Mouse (Mus musculus) heart, embryonic 15.5 days (tissue): ENCODE measurements around the gene Mycl. TPM values are rescaled to one million over a fixed set of nuclear protein-coding genes. Genes with fewer than 3 reads are reported as not detected.

Source experiments
- ATAC-seq: fragments of 200-750 bp; cut with Nextera tagmentation; replicated peaks from 2 replicates; pipeline ENCODE4 v1.8.0; 2017; ENCODE audit warnings: low read depth, moderate TSS enrichment; ENCODE audit not compliant: insufficient number of reproducible peaks, insufficient read depth, low FRiP score
- H3K27ac ChIP-seq: fragments of 300-500 bp; sonication (generic); 2 replicates; pipeline ENCODE4 v1.5.1; 2015; ENCODE audit warnings: mild to moderate bottlenecking, inconsistent platforms
- H3K27me3 ChIP-seq: fragments of 300-500 bp; sonication (generic); 2 replicates; pipeline ENCODE4 v1.6.1; 2015; ENCODE audit warnings: inconsistent platforms
- H3K36me3 ChIP-seq: fragments of 300-500 bp; sonication (generic); 2 replicates; pipeline ENCODE4 v1.6.1; 2015; ENCODE audit warnings: mild to moderate bottlenecking, inconsistent platforms
- H3K4me1 ChIP-seq: fragments of 300-500 bp; sonication (generic); replicated peaks from 2 replicates; pipeline ENCODE4 v1.6.1; 2015; ENCODE audit warnings: inconsistent platforms
- H3K4me2 ChIP-seq: fragments of 300-500 bp; sonication (generic); 2 replicates; pipeline ENCODE4 v1.6.1; 2015; ENCODE audit warnings: inconsistent platforms, mild to moderate bottlenecking, moderate library complexity
- H3K4me3 ChIP-seq: fragments of 300-500 bp; sonication (generic); 2 replicates; pipeline ENCODE4 v1.5.1; 2015; ENCODE audit warnings: mild to moderate bottlenecking, inconsistent platforms
- H3K9ac ChIP-seq: fragments of 300-500 bp; sonication (generic); 2 replicates; pipeline ENCODE4 v1.6.1; 2015; ENCODE audit warnings: mild to moderate bottlenecking, inconsistent platforms
- H3K9me3 ChIP-seq: fragments of 300-500 bp; sonication (generic); replicated peaks from 2 replicates; pipeline ENCODE4 v1.6.1; 2016; ENCODE audit warnings: inconsistent platforms
- WGBS: fragments of 180-500 bp; shearing (Covaris S2); methylation state at CpG from one replicate; pipeline ENCODE4 v1.1.7; 2015; ENCODE audit warnings: mixed read lengths; 5-methylcytosine and 5-hydroxymethylcytosine counted together
- polyA plus RNA-seq: library from polyadenylated mRNA; unstranded; fragments of >200 nt; fragmentation: Nextera tagmentation; extraction: Ambion mirVana; gene quantifications from 2 replicates; pipeline ENCODE4 v1.2.1, GENCODE M21; 2015

Gene Mycl
- 0.77 and 2.8 TPM in 2 replicates for polyA plus RNA-seq

DNA sequence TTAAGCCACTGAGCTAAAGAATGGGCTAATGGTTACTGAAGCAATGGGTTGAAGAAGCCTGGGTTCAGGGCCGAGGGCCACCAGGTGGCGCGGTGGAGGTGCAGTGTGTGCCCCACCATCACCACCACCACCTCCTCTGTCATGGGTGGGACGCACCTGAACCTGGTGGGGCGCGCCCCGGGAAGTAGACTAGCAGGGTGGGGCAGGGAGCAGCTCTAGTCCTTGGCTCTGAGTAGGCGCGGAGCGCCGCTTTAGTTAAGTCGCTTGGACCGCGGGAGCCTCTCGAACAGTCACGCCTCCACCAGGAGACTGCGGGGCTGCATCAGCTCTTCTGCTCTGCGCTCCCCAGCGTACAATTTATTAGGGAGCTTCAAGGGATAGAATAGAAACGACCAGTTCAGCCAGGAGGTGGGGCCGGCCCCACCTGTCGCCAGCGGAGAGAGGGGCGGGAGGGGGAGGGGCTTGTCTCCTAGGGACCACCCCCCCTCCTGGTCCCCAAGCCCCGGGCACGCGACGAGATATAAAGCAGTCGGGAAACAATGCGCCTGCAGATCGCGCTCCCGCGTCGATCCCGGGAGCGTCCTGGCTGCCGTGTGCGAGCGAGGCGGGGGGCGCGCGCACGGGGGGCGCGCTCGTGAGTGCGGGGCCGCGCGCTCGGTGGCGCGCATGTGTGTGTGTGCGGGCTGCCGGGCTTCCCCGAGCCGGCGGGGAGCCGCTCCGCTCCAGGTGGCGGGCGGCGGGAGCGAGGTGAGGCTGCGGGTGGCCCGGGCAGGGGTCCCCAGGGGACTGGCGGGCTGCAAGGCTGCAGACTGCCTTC is at the start of gene Mycl:
TSS of gene Mycl (plus strand) at position 249 of the 817 bp plus-strand sequence.
- Histone ChIP-seq H3K27ac (no peak within 1 kb of the TSS), H3K4me2 (peak within 1 kb of the TSS; percentile 100)
- under 1% methylated on average over 62 of the region's 69 CpGs for WGBS

DNA sequence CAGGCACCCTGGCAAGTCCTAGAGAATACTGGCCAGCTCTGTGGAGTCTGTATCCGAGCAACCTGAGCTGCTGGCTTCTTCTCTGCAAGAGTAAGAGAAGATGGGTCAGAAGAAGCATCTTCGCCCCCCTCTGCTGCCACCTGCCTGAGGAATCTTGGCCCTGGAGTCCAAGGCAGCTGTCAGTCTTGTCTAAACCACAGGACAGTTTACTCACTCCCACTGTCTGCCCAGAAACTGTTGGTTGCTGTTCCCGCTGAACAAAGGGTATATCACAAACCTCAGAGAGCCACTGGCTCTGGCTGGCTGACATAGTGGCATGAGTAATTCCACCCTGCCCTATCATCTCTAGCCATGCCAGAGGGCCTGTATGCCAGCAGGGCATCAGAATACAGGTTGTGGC is 48.2 kb upstream of the Mycl start:
- no peak overlapping the region for H3K27ac ChIP-seq
- H3K27me3 ChIP-seq: no peaks in the 10 kb centered on the region
- no peak overlapping the region for H3K4me2 ChIP-seq
- no peak for ATAC-seq
- H3K4me1 ChIP-seq: no peaks in the 10 kb centered on the region
- no peaks in the 10 kb centered on the region for H3K36me3 ChIP-seq
- no peaks in the 10 kb centered on the region for H3K9me3 ChIP-seq
- 79% methylated on average over 3 of the region's 3 CpGs for WGBS
- H3K9ac ChIP-seq: no peak overlapping the region
- H3K4me3 ChIP-seq: no peak overlapping the region

More for the DNA sequence above, at the start of gene Mycl:
- Histone ChIP-seq H3K9me3 (no peaks in the 10 kb centered on the region), H3K9ac (peak within 1 kb of the TSS; percentile 59), H3K36me3 (no peaks in the 10 kb centered on the region), H3K4me3 (peak within 1 kb of the TSS; percentile 71), H3K27me3 (peaks cover 58% of the 10 kb centered on the region), H3K4me1 (peaks cover 19% of the 10 kb centered on the region)
- peak; percentile 53 for ATAC-seq

DNA sequence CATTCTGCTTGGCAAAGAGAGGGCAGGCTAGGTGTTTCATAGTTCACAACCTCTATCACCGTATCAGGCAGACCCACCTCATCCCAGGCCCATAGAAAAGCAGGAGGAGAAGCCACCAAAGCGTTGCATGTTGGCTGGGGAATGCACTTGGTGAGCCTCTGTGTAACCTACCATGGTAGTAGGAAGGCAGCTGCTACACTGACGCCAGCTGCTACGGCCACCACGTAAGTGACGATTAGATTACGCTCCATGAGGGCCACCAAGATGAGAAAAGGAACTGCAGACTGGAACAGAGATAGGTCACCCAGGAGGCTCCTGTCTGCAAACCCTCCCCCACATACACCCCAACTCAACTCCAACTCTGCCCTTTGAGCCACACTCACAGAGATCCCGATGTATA is 46.4 kb upstream of the Mycl start:
- Histone ChIP-seq H3K9ac (no peak overlapping the region), H3K4me3 (no peak overlapping the region), H3K27me3 (no peaks in the 10 kb centered on the region), H3K4me1 (no peaks in the 10 kb centered on the region), H3K4me2 (no peak overlapping the region), H3K9me3 (no peaks in the 10 kb centered on the region), H3K36me3 (no peaks in the 10 kb centered on the region), H3K27ac (no peak overlapping the region)
- ATAC-seq: no peak
- WGBS: 76% methylated on average over 8 of the region's 8 CpGs

DNA sequence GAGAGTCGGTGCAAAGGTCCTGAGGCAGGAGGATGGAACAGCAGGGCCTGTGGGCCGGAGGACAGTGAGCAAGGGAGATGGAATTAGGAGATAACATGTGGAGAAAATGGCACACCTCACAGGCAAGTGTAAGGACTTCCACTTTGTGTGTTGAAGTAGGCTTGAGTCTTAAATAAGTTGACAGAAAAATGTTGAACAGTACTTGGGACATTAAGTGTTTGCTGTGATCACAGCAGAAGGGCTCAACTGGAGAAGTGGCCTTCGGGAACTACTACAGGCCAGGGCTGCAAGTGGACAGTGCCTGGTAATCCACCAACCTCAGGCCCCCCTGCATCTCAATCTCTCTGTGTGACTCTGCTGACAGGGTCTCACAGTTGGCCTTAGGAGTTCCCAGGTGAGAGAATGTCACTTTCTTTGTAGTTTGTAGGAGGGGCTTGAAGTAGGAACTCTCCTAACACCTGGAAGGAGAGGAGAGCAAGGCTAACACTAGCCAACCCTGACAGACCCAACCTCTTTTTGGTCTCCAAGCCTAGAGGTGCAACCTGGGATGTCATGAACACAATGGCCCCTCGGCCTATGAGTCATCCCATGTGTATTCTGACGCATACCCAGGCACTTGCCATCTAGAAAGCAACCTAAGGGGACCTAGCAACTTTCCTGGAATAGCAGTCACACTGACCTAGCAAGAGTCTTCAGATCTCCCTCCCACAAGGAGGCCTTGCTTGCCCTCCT is 40.6 kb upstream of the Mycl start:
- Histone ChIP-seq H3K27me3 (peaks cover 18% of the 10 kb centered on the region), H3K9ac (no peak overlapping the region), H3K27ac (no peak overlapping the region; the same call in 1 of the 2 replicates)

DNA sequence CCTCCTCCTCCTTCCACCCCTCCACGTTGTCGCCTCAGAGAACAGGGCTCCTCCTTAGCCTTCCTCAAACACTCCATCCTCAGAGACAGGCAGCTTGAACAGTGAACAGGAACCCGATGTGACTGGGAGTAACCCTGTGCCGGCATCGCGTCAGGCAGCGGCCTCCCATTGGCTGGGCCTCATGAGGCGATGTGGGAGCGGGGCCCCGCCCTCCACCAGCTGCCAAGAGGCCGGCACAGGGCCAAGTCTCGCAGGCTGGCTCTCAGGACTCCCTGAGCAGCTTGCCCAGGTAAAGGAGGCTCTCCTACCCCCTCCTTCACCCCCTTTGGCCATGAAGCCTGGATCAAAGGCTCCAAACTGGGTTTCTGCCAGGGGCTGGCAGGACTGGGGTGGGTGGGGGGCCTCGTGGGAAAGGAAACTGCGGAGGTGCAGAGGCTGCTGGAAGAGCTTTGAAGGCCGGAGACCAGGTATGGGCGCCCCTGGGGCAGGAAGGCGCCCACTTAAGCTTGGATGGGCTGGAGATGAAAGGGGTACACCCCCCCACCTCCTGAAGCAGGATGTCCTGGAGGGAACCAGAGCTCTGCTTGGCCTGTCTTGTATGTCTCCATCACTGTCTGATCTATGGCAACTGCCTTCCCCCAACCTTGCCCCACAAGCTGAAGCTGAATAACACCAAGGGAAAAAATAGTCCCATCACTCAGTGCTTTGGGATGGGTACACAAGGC is 39.9 kb upstream of the Mycl start:
- Histone ChIP-seq H3K27ac (no peak overlapping the region; the same call in 1 of the 2 replicates), H3K9me3 (no peaks in the 10 kb centered on the region), H3K9ac (no peak overlapping the region), H3K4me2 (peak overlapping the region; percentile 56), H3K27me3 (peaks cover 24% of the 10 kb centered on the region), H3K4me1 (peaks cover 23% of the 10 kb centered on the region), H3K36me3 (no peaks in the 10 kb centered on the region), H3K4me3 (peak overlapping the region; percentile 21)
- 9% methylated on average over 17 of the region's 17 CpGs for WGBS
- ATAC-seq: peak; percentile 90

More for the DNA sequence above, 40.6 kb upstream of the Mycl start:
- Histone ChIP-seq H3K4me1 (peaks cover 16% of the 10 kb centered on the region), H3K9me3 (no peaks in the 10 kb centered on the region), H3K4me3 (peak overlapping the region; percentile 21), H3K36me3 (no peaks in the 10 kb centered on the region), H3K4me2 (peak overlapping the region; percentile 56)
- WGBS: 53% methylated on average over 5 of the region's 5 CpGs
- no peak for ATAC-seq

DNA sequence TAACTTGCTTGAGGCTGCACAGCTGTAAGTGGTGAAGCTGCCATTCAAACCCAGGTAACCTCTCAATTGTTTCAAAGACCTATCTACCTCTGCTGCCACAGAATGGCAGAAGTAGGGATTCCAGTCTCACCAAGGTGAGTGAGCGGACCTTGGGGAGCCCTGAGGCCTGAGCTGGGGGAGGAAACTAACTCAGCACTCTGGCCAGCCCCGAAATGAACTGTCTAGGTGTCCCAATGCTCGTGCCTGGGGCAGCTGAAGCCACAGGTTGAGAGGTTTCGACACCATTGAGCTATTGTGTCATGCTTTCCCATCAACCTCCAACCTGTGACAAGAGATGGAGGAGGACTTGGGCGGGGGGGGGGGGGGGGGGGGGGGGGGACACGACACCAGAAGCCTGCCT is 39.2 kb upstream of the Mycl start:
- 90% methylated on average over 4 of the region's 6 CpGs for WGBS
- H3K27me3 ChIP-seq: peaks cover 31% of the 10 kb centered on the region

DNA sequence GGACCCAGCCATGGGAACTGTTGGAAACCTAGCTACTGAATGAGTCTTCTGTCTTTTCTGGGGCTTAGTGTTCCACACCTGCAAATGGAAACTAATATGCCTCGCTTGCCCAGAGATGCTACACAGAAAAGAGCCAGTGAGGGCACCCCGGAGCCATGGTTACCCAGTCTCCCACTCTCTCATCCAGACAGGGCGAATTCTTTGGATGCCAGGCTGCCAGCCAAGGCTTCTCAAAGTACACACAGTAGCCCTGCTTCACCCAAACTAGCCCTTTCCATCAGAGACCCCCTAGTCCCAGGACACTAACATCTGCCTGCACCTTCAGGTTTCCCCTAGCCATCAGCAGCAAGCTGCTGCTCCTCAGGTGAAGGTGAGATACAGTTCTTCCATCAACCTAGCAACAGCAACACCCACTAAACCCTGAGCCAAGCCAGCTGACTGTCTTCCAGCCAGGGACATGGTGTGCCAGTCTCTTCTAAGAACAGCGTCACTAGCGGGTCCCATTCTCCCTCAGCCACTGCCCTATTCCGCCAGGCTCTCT is 36.9 kb upstream of the Mycl start:
- 74% methylated on average over 6 of the region's 6 CpGs for WGBS
- H3K27ac ChIP-seq: no peak overlapping the region
- no peaks in the 10 kb centered on the region for H3K36me3 ChIP-seq
- no peaks in the 10 kb centered on the region for H3K9me3 ChIP-seq
- H3K4me1 ChIP-seq: peaks cover 47% of the 10 kb centered on the region
- peaks cover 40% of the 10 kb centered on the region for H3K27me3 ChIP-seq
- H3K4me3 ChIP-seq: no peak overlapping the region
- H3K9ac ChIP-seq: no peak overlapping the region
- no peak overlapping the region for H3K4me2 ChIP-seq
- ATAC-seq: no peak

More for the DNA sequence above, 39.2 kb upstream of the Mycl start:
- Histone ChIP-seq H3K9me3 (no peaks in the 10 kb centered on the region), H3K4me2 (no peak overlapping the region), H3K4me1 (peaks cover 31% of the 10 kb centered on the region), H3K9ac (no peak overlapping the region), H3K36me3 (no peaks in the 10 kb centered on the region), H3K27ac (no peak overlapping the region), H3K4me3 (no peak overlapping the region)
- no peak for ATAC-seq

DNA sequence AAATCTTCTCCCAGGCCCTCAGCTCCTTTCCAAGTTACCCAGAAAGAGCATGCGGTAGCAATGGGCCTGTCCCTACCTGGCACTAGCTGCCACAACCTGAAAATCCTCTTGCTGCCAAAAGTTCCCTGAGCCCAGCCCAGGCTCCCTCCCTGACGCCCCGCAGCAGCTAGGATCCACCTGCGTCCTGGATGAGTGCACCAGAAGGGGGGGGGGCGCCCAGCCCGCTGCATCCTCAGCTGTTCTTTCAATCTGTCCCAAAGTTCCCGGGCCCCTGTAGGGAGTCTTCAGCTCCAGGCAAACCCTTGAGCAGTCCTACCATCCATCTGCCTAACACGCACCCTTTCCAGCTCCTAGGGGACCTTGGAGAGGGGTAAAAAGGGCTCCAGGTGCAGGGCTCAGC is 35.6 kb upstream of the Mycl start:
- no peak for ATAC-seq
- Histone ChIP-seq H3K27me3 (peaks cover 44% of the 10 kb centered on the region), H3K36me3 (no peaks in the 10 kb centered on the region), H3K4me3 (peak overlapping the region; percentile 55), H3K27ac (no peak overlapping the region), H3K9ac (no peak overlapping the region), H3K9me3 (no peaks in the 10 kb centered on the region), H3K4me2 (peak overlapping the region; percentile 96), H3K4me1 (peaks cover 46% of the 10 kb centered on the region)
- WGBS: 15% methylated on average over 8 of the region's 8 CpGs

DNA sequence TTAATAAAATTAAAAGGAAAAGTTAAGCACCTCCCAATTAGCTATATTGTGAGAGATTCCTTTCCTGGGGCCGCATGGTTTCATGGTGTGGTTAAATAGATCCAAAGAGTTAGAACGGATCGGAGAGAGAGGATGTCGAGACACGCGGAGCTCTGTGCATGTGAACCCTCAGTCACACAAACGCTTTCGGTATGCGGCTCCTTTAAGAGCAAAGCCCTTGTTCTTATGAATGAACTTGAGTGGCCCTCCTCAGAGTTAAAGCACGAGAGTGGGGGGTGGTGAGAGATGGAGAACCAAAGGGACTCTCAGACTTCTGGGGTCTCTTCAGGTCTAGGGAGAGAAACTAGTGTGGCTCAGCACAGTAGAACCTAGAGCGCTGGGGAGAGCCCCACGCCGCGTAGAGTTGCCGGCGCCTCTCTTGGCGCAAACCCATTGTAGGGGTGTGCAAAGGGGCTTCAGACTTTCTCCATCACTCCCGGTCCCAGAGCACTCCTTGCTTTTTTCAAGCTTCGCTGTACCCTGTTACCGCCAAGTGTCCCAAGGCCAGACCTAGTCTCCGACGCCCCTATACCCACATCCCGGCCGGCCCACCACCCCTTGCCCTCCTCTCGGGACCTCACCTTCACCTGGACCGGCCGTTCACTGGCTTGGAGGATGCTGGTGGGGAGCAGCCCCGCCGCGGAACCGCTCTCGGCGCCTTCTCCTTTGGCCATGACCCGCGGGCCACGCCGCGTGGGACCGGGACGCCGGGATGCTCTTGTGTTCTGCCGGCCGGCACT is 34.9 kb upstream of the Mycl start:
- Histone ChIP-seq H3K4me2 (peak overlapping the region; percentile 96), H3K36me3 (no peaks in the 10 kb centered on the region), H3K9me3 (no peaks in the 10 kb centered on the region), H3K27ac (no peak overlapping the region), H3K4me1 (peaks cover 39% of the 10 kb centered on the region), H3K27me3 (peaks cover 44% of the 10 kb centered on the region), H3K9ac (peak overlapping the region; percentile 39), H3K4me3 (peak overlapping the region; percentile 55)
- ATAC-seq: 0 out of 2 replicates have a peak, but pooled peaks have one; percentile 1
- under 1% methylated on average over 43 of the region's 43 CpGs for WGBS

DNA sequence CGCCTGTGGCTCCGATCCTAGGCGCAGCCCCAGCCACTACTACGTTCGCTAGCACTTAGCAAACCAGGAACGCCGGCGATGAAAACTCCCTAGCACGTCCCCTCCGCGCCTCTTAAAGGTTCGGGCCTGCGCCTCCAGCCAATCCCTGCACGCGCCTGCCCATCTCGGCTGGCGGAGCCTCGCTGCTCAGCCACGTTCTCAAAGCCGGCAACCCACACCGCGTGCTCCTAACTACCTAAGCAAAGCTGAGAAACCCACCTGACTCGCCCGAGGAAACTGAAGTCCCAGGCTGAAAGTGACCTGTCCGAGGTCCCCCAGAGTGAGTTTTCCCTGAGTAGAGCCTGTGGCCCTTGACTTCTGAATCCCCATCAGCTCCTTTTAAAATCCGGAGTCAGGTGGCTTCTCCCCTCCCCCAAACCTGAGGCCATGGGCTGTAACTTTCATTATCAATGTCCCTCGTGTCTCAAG is 34.3 kb upstream of the Mycl start, which contains the start of gene Mfsd2a:
TSS of gene Mfsd2a (minus strand) at position 89 of the 468 bp plus-strand sequence.
- peaks cover 35% of the 10 kb centered on the region for H3K4me1 ChIP-seq
- no peaks in the 10 kb centered on the region for H3K9me3 ChIP-seq
- H3K27me3 ChIP-seq: peaks cover 44% of the 10 kb centered on the region
- peak; percentile 44 for ATAC-seq
- peak within 1 kb of the TSS; percentile 55 for H3K4me3 ChIP-seq
- peak within 1 kb of the TSS; percentile 96 for H3K4me2 ChIP-seq
- no peaks in the 10 kb centered on the region for H3K36me3 ChIP-seq
- under 1% methylated on average over 27 of the region's 27 CpGs for WGBS
- H3K27ac ChIP-seq: no peak within 1 kb of the TSS
- H3K9ac ChIP-seq: peak within 1 kb of the TSS; percentile 39
